Mouse (Mus musculus): Measurements from ENCODE around the gene Otos.

- TF ChIP-seq GATA1 (IDR thresholded peaks at IDR 0.05; ENCODE audit: borderline replicate concordance, low read length) (no peak), FLI1 (IDR thresholded peaks at IDR 0.05; ENCODE audit: low read length) (no peak)
Observed at GRCm38 (mm10) chr1:92636676-92637075, 12.0 kb downstream of the Otos start.
